Mouse (Mus musculus) MEL (cell line): ENCODE data around the gene Adgrb3. TPM values are rescaled to one million over a fixed set of nuclear protein-coding genes. Genes with fewer than 3 reads are reported as not detected.

Experiments used
- DNase-seq: peaks from one replicate; pipeline ENCODE4 v3.0.0; 2011; ENCODE audit warnings: low read depth, low spot score
- H3K27ac ChIP-seq: 2 replicates; pipeline ENCODE4 v1.5.1; 2012; ENCODE audit warnings: low read depth, mild to moderate bottlenecking, control low read depth, low read length, moderate library complexity; ENCODE audit not compliant: control insufficient read depth
- H3K27me3 ChIP-seq, 2 experiments: fragments of 150-350 bp in 1 of 2; sonication (generic) in 1 of 2; 2 replicates each; pipeline ENCODE4 v1.6.1; 2012; ENCODE audit warnings: low read length in 2 of 2, mild to moderate bottlenecking in 2 of 2, improper control_type of control experiment in 1 of 2, moderate library complexity in 1 of 2; ENCODE audit not compliant: insufficient read depth in 2 of 2, control insufficient read depth in 1 of 2
- H3K36me3 ChIP-seq, 2 experiments: 2 replicates each; pipeline ENCODE4 v1.6.1; 2012 to 2014; ENCODE audit warnings: low read length in 2 of 2, improper control_type of control experiment in 1 of 2, inconsistent platforms in 1 of 2, mild to moderate bottlenecking in 1 of 2; ENCODE audit not compliant: insufficient read depth in 2 of 2, control insufficient read depth in 1 of 2
- H3K4me1 ChIP-seq, 2 experiments: fragments of 150-350 bp in 1 of 2; sonication (generic) in 1 of 2; 2 replicates each; pipeline ENCODE4 v1.6.1; 2012; ENCODE audit warnings: low read length in 2 of 2, improper control_type of control experiment in 1 of 2, mild to moderate bottlenecking in 1 of 2; ENCODE audit not compliant: insufficient read depth in 2 of 2, control insufficient read depth in 1 of 2
- H3K4me3 ChIP-seq, 2 experiments: fragments of 150-350 bp in 1 of 2; sonication (generic) in 1 of 2; 2 replicates each; pipeline ENCODE4 v1.5.1; 2012; ENCODE audit warnings: low read depth in 2 of 2, low read length in 2 of 2, mild to moderate bottlenecking in 2 of 2, moderate library complexity in 2 of 2, control low read depth in 1 of 2, improper control_type of control experiment in 1 of 2; ENCODE audit not compliant: control insufficient read depth in 1 of 2, insufficient read depth in 1 of 2
- H3K79me2 ChIP-seq: 2 replicates; pipeline ENCODE4 v1.6.1; 2012; ENCODE audit warnings: mild to moderate bottlenecking, low read length, moderate library complexity; ENCODE audit not compliant: control insufficient read depth, poor library complexity, insufficient read depth
- H3K9ac ChIP-seq: 2 replicates; pipeline ENCODE4 v1.6.1; 2012; ENCODE audit warnings: low read depth, mild to moderate bottlenecking, control low read depth, low read length, moderate library complexity; ENCODE audit not compliant: control insufficient read depth, poor library complexity, severe bottlenecking
- H3K9me3 ChIP-seq: fragments of 150-350 bp; sonication (generic); replicated peaks from 2 replicates; pipeline ENCODE4 v1.6.1; 2012; ENCODE audit warnings: mild to moderate bottlenecking, low read length, improper control_type of control experiment, moderate library complexity; ENCODE audit not compliant: insufficient read depth
- CHD1 ChIP-seq: IDR thresholded peaks from 2 replicates; pipeline ENCODE4 v1.6.1; 2012; ENCODE audit warnings: low read depth, mild to moderate bottlenecking, inconsistent platforms, low read length, improper control_type of control experiment
- CHD2 ChIP-seq: IDR thresholded peaks from 2 replicates; pipeline ENCODE4 v1.6.1; 2011; ENCODE audit warnings: low read length, improper control_type of control experiment
- ETS1 ChIP-seq: IDR thresholded peaks from 2 replicates; pipeline ENCODE4 v1.6.1; 2012; ENCODE audit warnings: low read depth, mild to moderate bottlenecking, inconsistent platforms, low read length, improper control_type of control experiment, moderate library complexity
- GABPA ChIP-seq: IDR thresholded peaks from 2 replicates; pipeline ENCODE4 v1.6.1; 2012; ENCODE audit warnings: low read depth, mild to moderate bottlenecking, inconsistent platforms, low read length, improper control_type of control experiment, moderate library complexity
- GATA1 ChIP-seq: IDR thresholded peaks from 2 replicates; pipeline ENCODE4 v1.6.1; 2011; ENCODE audit warnings: low read depth, low read length, improper control_type of control experiment
- HCFC1 ChIP-seq: IDR thresholded peaks from 2 replicates; pipeline ENCODE4 v1.6.1; 2012; ENCODE audit warnings: low read depth, mild to moderate bottlenecking, inconsistent platforms, low read length, improper control_type of control experiment, moderate library complexity
- JUND ChIP-seq: IDR thresholded peaks from 2 replicates; pipeline ENCODE4 v1.6.1; 2011; ENCODE audit warnings: low read depth, mild to moderate bottlenecking, improper control_type of control experiment, low read length
- KAT2A ChIP-seq: conservative IDR thresholded peaks from 2 replicates; pipeline ENCODE4 v1.6.1; 2012; ENCODE audit warnings: low read depth, low read length, improper control_type of control experiment, inconsistent platforms
- MAFK ChIP-seq: IDR thresholded peaks from 2 replicates; pipeline ENCODE4 v1.6.1; 2011; ENCODE audit warnings: low read depth, mild to moderate bottlenecking, low read length, improper control_type of control experiment, borderline replicate concordance
- MAX ChIP-seq: IDR thresholded peaks from 2 replicates; pipeline ENCODE4 v1.6.1; 2011; ENCODE audit warnings: low read length, improper control_type of control experiment
- MEF2A ChIP-seq: IDR thresholded peaks from 2 replicates; pipeline ENCODE4 v1.6.1; 2014; ENCODE audit warnings: low read depth, mild to moderate bottlenecking, inconsistent platforms, low read length, improper control_type of control experiment; ENCODE audit not compliant: poor library complexity, insufficient replicate concordance, severe bottlenecking; ENCODE audit errors: extremely low read depth
- MYB ChIP-seq: IDR thresholded peaks from 2 replicates; pipeline ENCODE4 v1.6.1; 2011; ENCODE audit warnings: mild to moderate bottlenecking, low read depth, low read length, improper control_type of control experiment
- MYC ChIP-seq: IDR thresholded peaks from 2 replicates; pipeline ENCODE4 v1.6.1; 2011; ENCODE audit warnings: low read depth, mild to moderate bottlenecking, low read length, improper control_type of control experiment, moderate library complexity
- NELFE ChIP-seq: IDR thresholded peaks from 2 replicates; pipeline ENCODE4 v1.6.1; 2011; ENCODE audit warnings: low read depth, low read length, improper control_type of control experiment
- NRF1 ChIP-seq: IDR thresholded peaks from 2 replicates; pipeline ENCODE4 v1.6.1; 2014; ENCODE audit warnings: low read depth, mild to moderate bottlenecking, inconsistent platforms, low read length, improper control_type of control experiment, moderate library complexity; ENCODE audit not compliant: poor library complexity, insufficient read depth, severe bottlenecking
- POLR2AphosphoS2 ChIP-seq: IDR thresholded peaks from 2 replicates; pipeline ENCODE4 v1.6.1; 2011; ENCODE audit warnings: low read length, improper control_type of control experiment
- POLR2AphosphoS5 ChIP-seq: IDR thresholded peaks from 2 replicates; pipeline ENCODE4 v1.6.1; 2012; ENCODE audit warnings: low read depth, borderline replicate concordance, mild to moderate bottlenecking, inconsistent platforms, low read length, moderate library complexity, mixed read lengths
- RCOR1 ChIP-seq: IDR thresholded peaks from 2 replicates; pipeline ENCODE4 v1.6.1; 2012; ENCODE audit warnings: low read depth, mild to moderate bottlenecking, inconsistent platforms, low read length, improper control_type of control experiment
- SIN3A ChIP-seq: IDR thresholded peaks from 2 replicates; pipeline ENCODE4 v1.6.1; 2012; ENCODE audit warnings: low read length, improper control_type of control experiment, inconsistent platforms
- SMC3 ChIP-seq: IDR thresholded peaks from 2 replicates; pipeline ENCODE4 v1.6.1; 2011; ENCODE audit warnings: low read depth, low read length, improper control_type of control experiment
- TAL1 ChIP-seq: IDR thresholded peaks from 2 replicates; pipeline ENCODE4 v1.6.1; 2012; ENCODE audit warnings: mild to moderate bottlenecking, inconsistent platforms, low read length, moderate library complexity, mixed read lengths
- TBP ChIP-seq: IDR thresholded peaks from 2 replicates; pipeline ENCODE4 v1.8.0; 2011; ENCODE audit warnings: low read depth, low read length, improper control_type of control experiment
- UBTF ChIP-seq: IDR thresholded peaks from 2 replicates; pipeline ENCODE4 v1.6.1; 2012; ENCODE audit warnings: low read depth, mild to moderate bottlenecking, inconsistent platforms, low read length, improper control_type of control experiment, moderate library complexity, borderline replicate concordance; ENCODE audit not compliant: insufficient read depth
- USF2 ChIP-seq, 2 experiments: IDR thresholded peaks; 2 replicates each; pipeline ENCODE4 v1.6.1; 2011 to 2012; ENCODE audit warnings: improper control_type of control experiment in 2 of 2, low read length in 2 of 2, borderline replicate concordance in 1 of 2, inconsistent platforms in 1 of 2, low read depth in 1 of 2, mild to moderate bottlenecking in 1 of 2; ENCODE audit not compliant: insufficient read depth in 1 of 2
- ZC3H11A ChIP-seq: IDR thresholded peaks from 2 replicates; pipeline ENCODE4 v1.6.1; 2012; ENCODE audit warnings: low read depth, mild to moderate bottlenecking, inconsistent platforms, low read length, improper control_type of control experiment
- ZKSCAN1 ChIP-seq: IDR thresholded peaks from 2 replicates; pipeline ENCODE4 v1.6.1; 2012; ENCODE audit warnings: low read depth, mild to moderate bottlenecking, inconsistent platforms, low read length, improper control_type of control experiment, moderate library complexity
- ZMIZ1 ChIP-seq: IDR thresholded peaks from 2 replicates; pipeline ENCODE4 v1.6.1; 2012; ENCODE audit warnings: low read depth, mild to moderate bottlenecking, inconsistent platforms, low read length, improper control_type of control experiment, moderate library complexity
- ZNF384 ChIP-seq: IDR thresholded peaks from 2 replicates; pipeline ENCODE4 v1.6.1; 2012; ENCODE audit warnings: low read depth, mild to moderate bottlenecking, inconsistent platforms, low read length, improper control_type of control experiment
- polyA plus RNA-seq, 2 experiments: library from polyadenylated mRNA; stranded (reverse) in 1 of 2; unstranded in 1 of 2; fragments of >175 nt in 1 of 2; fragments of >200 nt in 1 of 2; gene quantifications; 2 replicates each; pipeline versions ENCODE4 v1.2.1 to v1.2.4; 2012; ENCODE audit warnings: low replicate concordance in 2 of 2, low read depth in 1 of 2; ENCODE audit not compliant: insufficient read length in 2 of 2, insufficient read depth in 1 of 2, missing spikeins in 1 of 2
- total RNA-seq: library from RNA; depleted of rRNA; stranded (reverse); fragments of 300-350 nt; gene quantifications from 2 replicates; pipeline ENCODE4 v1.2.3, GENCODE M21; 2012

The Adgrb3 gene
- total and polyA plus RNA-seq, 3 experiments: not detected

GRCm38 (mm10) chr1:25167120-25167519 is 662.4 kb downstream of the Adgrb3 start:
- no peak for DNase-seq
- no peaks in the 10 kb centered on the region for H3K9me3 ChIP-seq
- H3K9ac ChIP-seq: no peak overlapping the region
- no peak overlapping the region for H3K4me3 ChIP-seq
- no peak overlapping the region for H3K27ac ChIP-seq
- H3K36me3 ChIP-seq: no peaks in the 10 kb centered on the region
- TF ChIP-seq MAX (no peak), SIN3A (no peak), SMC3 (no peak), GATA1 (no peak), POLR2AphosphoS5 (no peak), UBTF (no peak), KAT2A (no peak), MEF2A (no peak), JUND (no peak), ZNF384 (no peak), MYB (no peak), MYC (no peak), NELFE (no peak), ZC3H11A (no peak), CHD1 (no peak), MAFK (no peak), NRF1 (no peak), ZKSCAN1 (no peak)
- H3K4me1 ChIP-seq: no peaks in the 10 kb centered on the region
- 0 out of 4 replicates have a peak, but pooled peaks cover 0 to 1% of the 10 kb centered on the region in 2 experiments for H3K27me3 ChIP-seq
- no peaks in the 10 kb centered on the region for H3K79me2 ChIP-seq

GRCm38 (mm10) chr1:25166036-25166796 is 663.3 kb downstream of the Adgrb3 start:
- Histone ChIP-seq H3K9ac (no peak overlapping the region), H3K4me1 (no peaks in the 10 kb centered on the region), H3K4me3 (no peak overlapping the region), H3K27me3 (no peaks in the 10 kb centered on the region), H3K9me3 (no peaks in the 10 kb centered on the region), H3K27ac (no peak overlapping the region), H3K79me2 (no peaks in the 10 kb centered on the region), H3K36me3 (no peaks in the 10 kb centered on the region)
- no peak for DNase-seq
- TF ChIP-seq SIN3A (no peak), GABPA (no peak), MAFK (no peak), HCFC1 (no peak), CHD2 (no peak), TBP (no peak), ETS1 (no peak), MYC (no peak), ZMIZ1 (no peak), MYB (no peak), ZKSCAN1 (no peak), NRF1 (no peak), POLR2AphosphoS2 (no peak), USF2 (IDR thresholded peaks at IDR 0.05; ENCODE audit: borderline replicate concordance in 1 of 2, insufficient read depth in 1 of 2, low read depth in 1 of 2, low read length in 2 of 2) (no peak), TAL1 (no peak), RCOR1 (no peak)
